Mouse (Mus musculus): ENCODE data around the gene Gm11938. TPM values are rescaled to one million over a fixed set of nuclear protein-coding genes. Genes with fewer than 3 reads are reported as not detected.

The Gm11938 gene
- total RNA-seq, 2 experiments from 2014 or later, result not detected

GRCm38 (mm10) chr11:99574106-99574505 lies 29.0 kb downstream of the Gm11938 start:
- peak; percentile 44 for DNase-seq (ENCODE audit: low spot score)

- no peak for DNase-seq (ENCODE audit: low spot score)
These were observed 29.9 kb downstream of the Gm11938 start for GRCm38 (mm10) chr11:99573164-99573563.

GRCm38 (mm10) chr11:99566530-99566929 lies 36.6 kb downstream of the Gm11938 start, which contains the start of gene Krtap3-1:
Gene Krtap3-1, minus strand, starts transcription at chr11:99566630.
- DNase-seq (ENCODE audit: low spot score), result no peak

- DNase-seq (ENCODE audit: low spot score), result no peak
These were observed 40.5 kb downstream of the Gm11938 start for GRCm38 (mm10) chr11:99562580-99562979.

- no peak for DNase-seq (ENCODE audit: low spot score)
These were observed 43.7 kb downstream of the Gm11938 start, which contains the start of gene Gm11939 for GRCm38 (mm10) chr11:99559366-99559765. Gene Gm11939, minus strand, starts transcription at chr11:99559466.

- no peak for DNase-seq (ENCODE audit: low spot score)
These were observed 44.9 kb downstream of the Gm11938 start for GRCm38 (mm10) chr11:99557976-99558745.

GRCm38 (mm10) chr11:99556753-99557152 lies 46.4 kb downstream of the Gm11938 start, which contains the start of gene Krtap3-2:
Gene Krtap3-2, minus strand, starts transcription at chr11:99556853.
- DNase-seq (ENCODE audit: low spot score), result no peak

GRCm38 (mm10) chr11:99556195-99556594 lies 46.9 kb downstream of the Gm11938 start:
- DNase-seq (ENCODE audit: low spot score), result no peak

Other genes starting within 250 kb of the Gm11938 start
- not detected for gene Krt28, start 228.4 kb downstream of the Gm11938 start, total RNA-seq (2021)
- gene Krt10, start 213.9 kb downstream of the Gm11938 start, total RNA-seq (2021), result 1 to 10 TPM; 2.6 to 3.1 TPM
- not detected for gene Krt12, start 181.0 kb downstream of the Gm11938 start, total RNA-seq (2021)
- gene Krt20, start 165.2 kb downstream of the Gm11938 start, total RNA-seq (2021), result under 1 TPM in 1 of 2 experiments, not detected in 1; 0.14 TPM
- gene Krt23, start 110.2 kb downstream of the Gm11938 start, total RNA-seq (2021), result not detected
- not detected for gene Krt39, start 82.0 kb downstream of the Gm11938 start, total RNA-seq (2021)
- not detected for gene Krt40, start 60.1 kb downstream of the Gm11938 start, total RNA-seq (2021)
- gene Krtap3-3, start 52.4 kb downstream of the Gm11938 start, total RNA-seq (2021), result under 1 TPM in 1 of 2 experiments, not detected in 1; 0.32 TPM
- not detected for gene Krtap3-2, start 46.5 kb downstream of the Gm11938 start, total RNA-seq (2021)
- gene Gm11939, start 43.8 kb downstream of the Gm11938 start, total RNA-seq (2021), result not detected
- gene Krtap3-1, start 36.7 kb downstream of the Gm11938 start, total RNA-seq (2021), result not detected
- not detected for gene Krtap1-5, start 22.3 kb downstream of the Gm11938 start, total RNA-seq (2021)
- not detected for gene Krtap1-4, start 19.7 kb downstream of the Gm11938 start, total RNA-seq (2021)
- not detected for gene Krtap1-3, start 12.0 kb downstream of the Gm11938 start, total RNA-seq (2021)
- not detected for gene Krtap9-3, start 5.2 kb downstream of the Gm11938 start, total RNA-seq (2021)
- not detected for gene Gm11937, start 6.9 kb upstream of the Gm11938 start, total RNA-seq (2021)
- gene Krtap2-4, start 11.5 kb upstream of the Gm11938 start, total RNA-seq (2021), result not detected
- gene Gm11562, start 17.1 kb upstream of the Gm11938 start, total RNA-seq (2021), result not detected
- not detected for gene Krtap4-1, start 24.9 kb upstream of the Gm11938 start, total RNA-seq (2021)
- gene Krtap4-2, start 31.8 kb upstream of the Gm11938 start, total RNA-seq (2021), result not detected
- gene Krtap4-7, start 40.8 kb upstream of the Gm11938 start, total RNA-seq (2021), result not detected
- gene Gm11555, start 46.9 kb upstream of the Gm11938 start, total RNA-seq (2021), result not detected
- not detected for gene Gm11563, start 55.7 kb upstream of the Gm11938 start, total RNA-seq (2021)
- gene Krtap4-6, start 62.7 kb upstream of the Gm11938 start, total RNA-seq (2021), result not detected
- not detected for gene Gm14190, start 87.4 kb upstream of the Gm11938 start, total RNA-seq (2021)
- gene Gm14180, start 131.0 kb upstream of the Gm11938 start, total RNA-seq (2021), result not detected
- not detected for gene Gm11595, start 169.6 kb upstream of the Gm11938 start, total RNA-seq (2021)
- not detected for gene Krtap4-8, start 177.4 kb upstream of the Gm11938 start, total RNA-seq (2021)
- not detected for gene Krtap4-9, start 181.9 kb upstream of the Gm11938 start, total RNA-seq (2021)
- gene Gm11596, start 190.2 kb upstream of the Gm11938 start, total RNA-seq (2021), result not detected
- gene Gm11569, start 195.6 kb upstream of the Gm11938 start, total RNA-seq (2021), result not detected
- not detected for gene Gm11554, start 201.1 kb upstream of the Gm11938 start, total RNA-seq (2021)
- not detected for gene Krtap4-13, start 206.6 kb upstream of the Gm11938 start, total RNA-seq (2021)
- gene Gm11564, start 212.4 kb upstream of the Gm11938 start, total RNA-seq (2021), result not detected
- gene 2300003K06Rik, start 234.8 kb upstream of the Gm11938 start, total RNA-seq (2021), result not detected
- not detected for gene Krtap4-16, start 248.3 kb upstream of the Gm11938 start, total RNA-seq (2021)

Data from gastrocnemius, adult 18-20 months (tissue).